Mouse (Mus musculus): ENCODE data around the gene Calm5. TPM values are rescaled to one million over a fixed set of nuclear protein-coding genes. Genes with fewer than 3 reads are reported as not detected.
A peak's percentile ranks its signal among the peaks of the same experiment; 100 is the strongest.
"Not testable (repeated sequence)": the region's sequence is repeated elsewhere in the genome, so short reads cannot be mapped to it uniquely, and the experiment has no call there.

The Calm5 gene
- polyA plus RNA-seq, 1 experiment from 2014 or later = not detected

GRCm38 (mm10) chr13:3832450-3832849, 21.5 kb upstream of the Calm5 start:
- Histone ChIP-seq H3K9ac (no peak overlapping the region), H3K27me3 (no peaks in the 10 kb centered on the region), H3K4me2 (no peak overlapping the region), H3K4me1 (replicated peaks) (no peaks in the 10 kb centered on the region), H3K4me3 (no peak overlapping the region), H3K9me3 (replicated peaks) (no peaks in the 10 kb centered on the region), H3K27ac (no peak overlapping the region), H3K36me3 (no peaks in the 10 kb centered on the region)
- WGBS = 63% methylated on average over 2 of the region's 2 CpGs
- ATAC-seq (replicated peaks; ENCODE audit: insufficient number of reproducible peaks, insufficient read depth, low FRiP score, low read depth) = no peak

- not testable (repeated sequence) for ATAC-seq (replicated peaks; ENCODE audit: insufficient number of reproducible peaks, insufficient read depth, low FRiP score, low read depth); H3K9ac ChIP-seq; H3K9me3 ChIP-seq (replicated peaks); H3K4me1 ChIP-seq (replicated peaks); H3K27ac ChIP-seq; H3K36me3 ChIP-seq; H3K4me2 ChIP-seq; H3K4me3 ChIP-seq; H3K27me3 ChIP-seq
Measured at GRCm38 (mm10) chr13:3833644-3834043, 20.3 kb upstream of the Calm5 start.

- not testable (repeated sequence) for H3K4me1 ChIP-seq (replicated peaks); H3K9ac ChIP-seq; H3K4me2 ChIP-seq; H3K9me3 ChIP-seq (replicated peaks); H3K36me3 ChIP-seq; H3K27ac ChIP-seq; H3K27me3 ChIP-seq; H3K4me3 ChIP-seq; ATAC-seq (replicated peaks; ENCODE audit: insufficient number of reproducible peaks, insufficient read depth, low FRiP score, low read depth)
Measured at GRCm38 (mm10) chr13:3837312-3837807, 16.6 kb upstream of the Calm5 start, which contains the start of gene Calm4. TSS of gene Calm4 (plus strand) at chr13:3837757.

- ATAC-seq (replicated peaks; ENCODE audit: insufficient number of reproducible peaks, insufficient read depth, low FRiP score, low read depth); H3K9me3 ChIP-seq (replicated peaks): not testable (repeated sequence)
Measured at GRCm38 (mm10) chr13:3840662-3841061, 13.3 kb upstream of the Calm5 start.

DNA sequence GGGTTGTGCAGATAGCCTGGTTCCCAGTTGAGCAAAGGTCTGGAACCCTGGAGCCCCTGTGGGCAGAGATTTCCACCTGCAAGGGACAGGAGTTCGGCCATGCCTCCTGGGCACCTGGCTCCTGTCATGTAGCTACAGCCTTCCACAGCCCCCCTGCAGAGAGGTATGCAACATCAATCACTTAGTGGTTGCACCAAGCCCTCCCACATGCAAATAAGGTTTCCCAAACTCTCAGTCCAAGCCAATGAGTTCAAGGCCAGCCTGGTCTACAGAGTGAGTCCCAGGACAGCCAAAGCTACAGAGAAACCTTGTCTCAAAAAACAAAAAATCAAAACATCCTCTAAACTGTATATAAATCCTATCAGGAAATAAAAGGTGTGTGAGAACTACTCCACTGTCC, 3.6 kb upstream of the Calm5 start:
- Histone ChIP-seq H3K4me2 (no peak overlapping the region), H3K4me3 (no peak overlapping the region), H3K4me1 (replicated peaks) (no peaks in the 10 kb centered on the region), H3K36me3 (no peaks in the 10 kb centered on the region), H3K9ac (no peak overlapping the region), H3K27ac (no peak overlapping the region), H3K9me3 (replicated peaks) (no peaks in the 10 kb centered on the region), H3K27me3 (no peaks in the 10 kb centered on the region)
- no peak for ATAC-seq (replicated peaks; ENCODE audit: insufficient number of reproducible peaks, insufficient read depth, low FRiP score, low read depth)
- 53% methylated on average over 1 of the region's 1 CpGs for WGBS

More at GRCm38 (mm10) chr13:3840662-3841061, 13.3 kb upstream of the Calm5 start:
- H3K4me3 ChIP-seq; H3K9ac ChIP-seq; H3K27ac ChIP-seq; H3K36me3 ChIP-seq; H3K4me2 ChIP-seq; H3K27me3 ChIP-seq; H3K4me1 ChIP-seq (replicated peaks): not testable (repeated sequence)

GRCm38 (mm10) chr13:3854856-3855255, 883 bp downstream of the Calm5 start:
- Histone ChIP-seq H3K9me3 (replicated peaks) (no peaks in the 10 kb centered on the region), H3K36me3 (no peaks in the 10 kb centered on the region), H3K9ac (no peak overlapping the region), H3K4me2 (no peak overlapping the region), H3K4me1 (replicated peaks) (no peaks in the 10 kb centered on the region), H3K27me3 (no peaks in the 10 kb centered on the region), H3K27ac (no peak overlapping the region), H3K4me3 (no peak overlapping the region)
- WGBS = 84% methylated on average over 2 of the region's 2 CpGs
- no peak for ATAC-seq (replicated peaks; ENCODE audit: insufficient number of reproducible peaks, insufficient read depth, low FRiP score, low read depth)

DNA sequence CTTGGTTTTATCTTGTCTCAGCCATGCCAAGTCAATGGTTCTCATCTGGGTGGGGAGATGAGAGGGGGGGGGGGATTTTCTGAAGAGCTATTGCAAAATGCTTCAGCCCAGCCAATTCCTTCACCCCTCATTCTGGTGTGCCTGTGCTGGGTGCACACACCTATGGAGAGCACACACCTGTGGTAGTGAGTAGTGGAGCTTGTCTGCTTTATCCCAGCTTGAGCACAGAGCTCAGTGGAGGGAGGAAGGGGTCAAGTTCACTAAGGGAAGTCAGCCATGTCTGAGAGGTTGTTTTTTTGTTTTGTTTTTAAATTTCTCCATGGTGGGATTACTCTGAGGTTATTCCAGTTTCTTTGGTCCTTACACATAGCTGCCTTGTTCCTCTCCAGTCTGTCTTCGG, 2.3 kb downstream of the Calm5 start:
- Histone ChIP-seq H3K36me3 (no peaks in the 10 kb centered on the region), H3K4me3 (no peak overlapping the region), H3K4me2 (no peak overlapping the region), H3K27ac (no peak overlapping the region), H3K27me3 (no peaks in the 10 kb centered on the region), H3K4me1 (replicated peaks) (no peaks in the 10 kb centered on the region), H3K9ac (no peak overlapping the region), H3K9me3 (replicated peaks) (no peaks in the 10 kb centered on the region)
- WGBS = 73% methylated on average over 1 of the region's 1 CpGs
- ATAC-seq (replicated peaks; ENCODE audit: insufficient number of reproducible peaks, insufficient read depth, low FRiP score, low read depth) = no peak

- 85% methylated on average over 8 of the region's 8 CpGs for WGBS
Measured at GRCm38 (mm10) chr13:3861251-3861650, 7.3 kb downstream of the Calm5 start.

DNA sequence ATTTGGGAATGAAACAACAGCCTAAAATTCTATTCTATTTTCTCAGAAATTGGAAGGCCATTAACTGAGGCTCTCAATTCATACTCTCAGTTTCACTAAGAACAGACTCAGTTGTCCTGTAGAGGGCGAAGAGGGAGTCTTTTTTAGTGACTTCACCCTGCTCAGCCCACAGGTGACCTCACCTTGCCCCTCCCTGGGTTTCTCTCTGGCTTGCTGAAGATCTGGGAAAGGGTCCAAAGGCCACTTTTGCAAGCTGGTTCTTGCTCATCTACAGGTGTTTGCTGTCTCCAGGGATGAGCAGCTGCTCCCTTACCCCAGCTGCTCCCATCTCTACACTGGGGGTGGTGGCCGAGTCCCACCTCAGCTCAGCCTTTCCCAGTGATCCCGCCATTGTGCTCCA, 8.4 kb downstream of the Calm5 start:
- ATAC-seq (replicated peaks; ENCODE audit: insufficient number of reproducible peaks, insufficient read depth, low FRiP score, low read depth) = no peak

More at GRCm38 (mm10) chr13:3861251-3861650, 7.3 kb downstream of the Calm5 start:
- no peak overlapping the region for H3K4me2 ChIP-seq
- H3K4me3 ChIP-seq = no peak overlapping the region
- no peak overlapping the region for H3K27ac ChIP-seq
- no peaks in the 10 kb centered on the region for H3K36me3 ChIP-seq
- ATAC-seq (replicated peaks; ENCODE audit: insufficient number of reproducible peaks, insufficient read depth, low FRiP score, low read depth) = no peak
- H3K9me3 ChIP-seq (replicated peaks) = no peaks in the 10 kb centered on the region
- H3K4me1 ChIP-seq (replicated peaks) = 0 out of 2 replicates have a peak, but pooled peaks cover 2% of the 10 kb centered on the region
- H3K27me3 ChIP-seq = no peaks in the 10 kb centered on the region
- H3K9ac ChIP-seq = no peak overlapping the region

DNA sequence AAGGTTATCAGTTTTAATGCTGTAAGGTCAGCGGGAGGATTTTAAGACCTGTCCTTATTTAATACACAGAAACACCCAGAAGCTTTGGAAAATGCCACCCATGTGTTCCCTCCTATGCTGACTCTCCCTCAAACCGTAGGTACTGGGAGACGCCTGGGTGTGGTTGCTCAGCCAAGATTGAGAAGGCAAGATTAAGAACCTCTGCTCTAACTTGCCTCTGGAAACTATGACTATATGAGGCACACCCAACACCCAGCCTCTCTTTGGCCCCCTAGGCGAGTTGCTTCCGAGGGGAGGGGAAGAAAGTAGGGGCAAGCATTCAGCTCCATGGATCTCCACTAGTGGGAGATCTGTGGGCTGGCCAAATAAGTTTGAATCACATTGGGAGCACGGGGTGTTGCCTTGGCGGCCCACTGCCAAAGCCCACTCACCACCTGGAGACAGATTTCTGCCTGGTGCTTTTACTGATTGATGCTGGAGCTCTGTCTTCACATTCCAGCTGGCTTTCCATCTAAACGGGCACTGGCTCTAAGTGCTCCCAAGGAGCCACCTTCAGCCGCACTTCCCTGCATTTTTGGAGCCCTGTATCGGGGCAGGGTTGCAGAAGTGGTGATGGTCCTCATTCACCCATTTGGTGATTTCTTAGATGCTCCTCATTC, 9.1 kb downstream of the Calm5 start:
- no peak for ATAC-seq (replicated peaks; ENCODE audit: insufficient number of reproducible peaks, insufficient read depth, low FRiP score, low read depth)
- WGBS = 82% methylated on average over 10 of the region's 10 CpGs
- H3K4me2 ChIP-seq = no peak overlapping the region
- H3K4me1 ChIP-seq (replicated peaks) = 0 out of 2 replicates have a peak, but pooled peaks cover 2% of the 10 kb centered on the region
- H3K27me3 ChIP-seq = no peaks in the 10 kb centered on the region
- H3K4me3 ChIP-seq = no peak overlapping the region
- H3K27ac ChIP-seq = no peak overlapping the region
- no peaks in the 10 kb centered on the region for H3K9me3 ChIP-seq (replicated peaks)
- no peaks in the 10 kb centered on the region for H3K36me3 ChIP-seq
- no peak overlapping the region for H3K9ac ChIP-seq

More for the DNA sequence above, 8.4 kb downstream of the Calm5 start:
- H3K4me1 ChIP-seq (replicated peaks) = 0 out of 2 replicates have a peak, but pooled peaks cover 2% of the 10 kb centered on the region
- H3K27me3 ChIP-seq = no peaks in the 10 kb centered on the region
- H3K4me3 ChIP-seq = no peak overlapping the region
- H3K36me3 ChIP-seq = no peaks in the 10 kb centered on the region
- no peak overlapping the region for H3K4me2 ChIP-seq
- WGBS = 79% methylated on average over 3 of the region's 3 CpGs
- no peak overlapping the region for H3K27ac ChIP-seq
- H3K9ac ChIP-seq = no peak overlapping the region
- no peaks in the 10 kb centered on the region for H3K9me3 ChIP-seq (replicated peaks)

DNA sequence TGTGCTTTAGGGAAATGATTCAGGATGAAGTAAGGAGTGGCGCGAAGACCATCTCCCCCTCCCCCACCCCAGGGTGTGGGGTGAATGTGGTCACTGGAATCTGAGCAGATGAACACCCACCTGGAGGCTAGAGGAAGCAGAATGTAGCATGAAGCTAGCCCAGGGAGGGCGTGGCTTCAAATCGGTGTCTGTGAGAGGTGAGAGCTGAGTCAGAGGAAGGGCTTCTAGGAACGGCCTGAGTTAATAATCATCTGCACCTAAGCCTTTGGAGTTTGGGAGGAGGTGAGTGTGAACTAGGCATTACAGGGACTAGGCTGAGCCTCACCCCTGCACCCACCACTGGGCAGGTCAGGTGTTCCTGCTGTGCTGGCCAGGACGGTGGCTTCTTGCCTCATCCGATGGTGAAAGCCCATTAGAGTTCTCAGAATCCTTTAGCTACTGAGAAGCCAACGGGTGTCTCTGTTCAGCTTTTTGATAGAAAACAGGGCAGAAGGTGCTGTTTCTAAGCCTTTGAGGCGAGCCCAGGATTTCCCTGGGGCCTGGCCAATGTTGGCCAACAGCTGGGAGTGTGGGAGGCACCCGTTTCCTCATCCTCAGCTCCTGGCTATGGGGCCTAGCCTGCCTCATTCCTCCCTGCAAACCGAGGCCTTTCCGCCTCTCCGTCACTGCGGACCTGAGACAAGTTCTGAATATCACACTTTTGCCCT, 11.8 kb downstream of the Calm5 start:
- ATAC-seq (replicated peaks; ENCODE audit: insufficient number of reproducible peaks, insufficient read depth, low FRiP score, low read depth) = peak; percentile 18; the same call in 1 of the 2 replicates
- no peak overlapping the region for H3K27ac ChIP-seq
- no peak overlapping the region for H3K4me2 ChIP-seq
- no peaks in the 10 kb centered on the region for H3K36me3 ChIP-seq
- 0 out of 2 replicates have a peak, but pooled peaks cover 2% of the 10 kb centered on the region for H3K4me1 ChIP-seq (replicated peaks)
- H3K9ac ChIP-seq = no peak overlapping the region
- no peaks in the 10 kb centered on the region for H3K27me3 ChIP-seq
- H3K9me3 ChIP-seq (replicated peaks) = no peaks in the 10 kb centered on the region
- 67% methylated on average over 14 of the region's 14 CpGs for WGBS
- H3K4me3 ChIP-seq = no peak overlapping the region
